Mouse (Mus musculus) fibroblast of lung, adult 2 months (primary cell): Measurements from ENCODE around the gene Sectm1a.
"Not testable (repeated sequence)": the region's sequence is repeated elsewhere in the genome, so short reads cannot be mapped to it uniquely, and the experiment has no call there.

Source experiments
- DNase-seq: peaks from one replicate; pipeline ENCODE4 v3.0.0-alpha.2; 2011; ENCODE audit warnings: low read depth

The Sectm1a gene

GRCm38 (mm10) chr11:121089756-121090546 lies 8.9 kb upstream of the Sectm1a start:
- no peak for DNase-seq

- DNase-seq: no peak
Observed at GRCm38 (mm10) chr11:121088997-121089396, 8.0 kb upstream of the Sectm1a start.

- no peak for DNase-seq
Observed at GRCm38 (mm10) chr11:121086296-121086695, 5.3 kb upstream of the Sectm1a start.

- no peak for DNase-seq
Observed at GRCm38 (mm10) chr11:121085181-121085580, 4.2 kb upstream of the Sectm1a start.

- DNase-seq: no peak
Observed at GRCm38 (mm10) chr11:121082857-121083500, 2.0 kb upstream of the Sectm1a start.

GRCm38 (mm10) chr11:121082250-121082649 lies 1.2 kb upstream of the Sectm1a start:
- no peak for DNase-seq

GRCm38 (mm10) chr11:121080330-121080729 lies 690 bp downstream of the Sectm1a start:
- no peak for DNase-seq

- no peak for DNase-seq
Observed at GRCm38 (mm10) chr11:121075655-121076054, 5.4 kb downstream of the Sectm1a start.

GRCm38 (mm10) chr11:121069662-121070061 lies 11.4 kb downstream of the Sectm1a start:
- DNase-seq: not testable (repeated sequence)

- no peak for DNase-seq
Observed at GRCm38 (mm10) chr11:121067895-121068294, 13.1 kb downstream of the Sectm1a start.

- DNase-seq: no peak
Observed at GRCm38 (mm10) chr11:121064197-121064596, 16.8 kb downstream of the Sectm1a start.

GRCm38 (mm10) chr11:121063379-121063778 lies 17.6 kb downstream of the Sectm1a start, which contains the start of gene Sectm1b:
Gene Sectm1b (minus strand): TSS chr11:121063569.
- no peak for DNase-seq

GRCm38 (mm10) chr11:121061615-121062014 lies 19.4 kb downstream of the Sectm1a start:
- no peak for DNase-seq

- DNase-seq: not testable (repeated sequence)
Observed at GRCm38 (mm10) chr11:121060401-121061067, 20.5 kb downstream of the Sectm1a start.

- no peak for DNase-seq
Observed at GRCm38 (mm10) chr11:121059471-121059870, 21.5 kb downstream of the Sectm1a start.

GRCm38 (mm10) chr11:121058956-121059355 lies 22.1 kb downstream of the Sectm1a start:
- no peak for DNase-seq

- no peak for DNase-seq
Observed at GRCm38 (mm10) chr11:121058122-121058521, 22.9 kb downstream of the Sectm1a start.

- DNase-seq: no peak
Observed at GRCm38 (mm10) chr11:121056536-121057236, 24.3 kb downstream of the Sectm1a start.

- DNase-seq: peak; percentile 70
Observed at GRCm38 (mm10) chr11:121053536-121053935, 27.5 kb downstream of the Sectm1a start.

- DNase-seq: no peak
Observed at GRCm38 (mm10) chr11:121052387-121052786, 28.6 kb downstream of the Sectm1a start.

GRCm38 (mm10) chr11:121051793-121052192 lies 29.2 kb downstream of the Sectm1a start:
- no peak for DNase-seq

- DNase-seq: no peak
Observed at GRCm38 (mm10) chr11:121049840-121050239, 31.2 kb downstream of the Sectm1a start.
